Mouse (Mus musculus): ENCODE results near the gene Rpia. TPM values are rescaled to one million over a fixed set of nuclear protein-coding genes. Genes with fewer than 3 reads are reported as not detected.

The Rpia gene
- polyA plus RNA-seq, 1 experiment from 2014 or later: 2.9 TPM

GRCm38 (mm10) chr6:70815471-70815870 is 23.4 kb upstream of the Rpia start:
- Histone ChIP-seq H3K4me2 (replicated peaks) (no peak overlapping the region), H3K27ac (no peak overlapping the region), H3K36me3 (no peaks in the 10 kb centered on the region), H3K4me1 (no peaks in the 10 kb centered on the region), H3K27me3 (replicated peaks) (no peaks in the 10 kb centered on the region), H3K9me3 (no peaks in the 10 kb centered on the region), H3K4me3 (no peak overlapping the region), H3K9ac (no peak overlapping the region)
- WGBS: 82% methylated on average over 8 of the region's 8 CpGs
- no peak for ATAC-seq (ENCODE audit: low FRiP score, low read depth)

- no peak overlapping the region for H3K4me3 ChIP-seq
- no peak overlapping the region for H3K27ac ChIP-seq
- no peaks in the 10 kb centered on the region for H3K4me1 ChIP-seq
- WGBS: 88% methylated on average over 4 of the region's 4 CpGs
- no peaks in the 10 kb centered on the region for H3K36me3 ChIP-seq
- no peak overlapping the region for H3K9ac ChIP-seq
- no peak for ATAC-seq (ENCODE audit: low FRiP score, low read depth)
- no peak overlapping the region for H3K4me2 ChIP-seq (replicated peaks)
- no peaks in the 10 kb centered on the region for H3K27me3 ChIP-seq (replicated peaks)
- no peaks in the 10 kb centered on the region for H3K9me3 ChIP-seq
These were observed 22.6 kb upstream of the Rpia start for GRCm38 (mm10) chr6:70814629-70814950.

- H3K9me3 ChIP-seq: no peaks in the 10 kb centered on the region
- H3K4me3 ChIP-seq: no peak overlapping the region
- no peak overlapping the region for H3K27ac ChIP-seq
- no peaks in the 10 kb centered on the region for H3K27me3 ChIP-seq (replicated peaks)
- H3K9ac ChIP-seq: no peak overlapping the region
- no peaks in the 10 kb centered on the region for H3K36me3 ChIP-seq
- WGBS: 90% methylated on average over 18 of the region's 18 CpGs
- no peaks in the 10 kb centered on the region for H3K4me1 ChIP-seq
- ATAC-seq (ENCODE audit: low FRiP score, low read depth): no peak
- no peak overlapping the region for H3K4me2 ChIP-seq (replicated peaks)
These were observed 22.0 kb upstream of the Rpia start for GRCm38 (mm10) chr6:70813921-70814628.

GRCm38 (mm10) chr6:70812526-70812895 is 20.5 kb upstream of the Rpia start:
- WGBS: 58% methylated on average over 4 of the region's 4 CpGs
- no peaks in the 10 kb centered on the region for H3K4me1 ChIP-seq
- no peak overlapping the region for H3K9ac ChIP-seq
- no peaks in the 10 kb centered on the region for H3K36me3 ChIP-seq
- H3K4me3 ChIP-seq: no peak overlapping the region
- H3K9me3 ChIP-seq: no peaks in the 10 kb centered on the region
- no peaks in the 10 kb centered on the region for H3K27me3 ChIP-seq (replicated peaks)
- no peak overlapping the region for H3K27ac ChIP-seq
- no peak for ATAC-seq (ENCODE audit: low FRiP score, low read depth)
- H3K4me2 ChIP-seq (replicated peaks): no peak overlapping the region

DNA sequence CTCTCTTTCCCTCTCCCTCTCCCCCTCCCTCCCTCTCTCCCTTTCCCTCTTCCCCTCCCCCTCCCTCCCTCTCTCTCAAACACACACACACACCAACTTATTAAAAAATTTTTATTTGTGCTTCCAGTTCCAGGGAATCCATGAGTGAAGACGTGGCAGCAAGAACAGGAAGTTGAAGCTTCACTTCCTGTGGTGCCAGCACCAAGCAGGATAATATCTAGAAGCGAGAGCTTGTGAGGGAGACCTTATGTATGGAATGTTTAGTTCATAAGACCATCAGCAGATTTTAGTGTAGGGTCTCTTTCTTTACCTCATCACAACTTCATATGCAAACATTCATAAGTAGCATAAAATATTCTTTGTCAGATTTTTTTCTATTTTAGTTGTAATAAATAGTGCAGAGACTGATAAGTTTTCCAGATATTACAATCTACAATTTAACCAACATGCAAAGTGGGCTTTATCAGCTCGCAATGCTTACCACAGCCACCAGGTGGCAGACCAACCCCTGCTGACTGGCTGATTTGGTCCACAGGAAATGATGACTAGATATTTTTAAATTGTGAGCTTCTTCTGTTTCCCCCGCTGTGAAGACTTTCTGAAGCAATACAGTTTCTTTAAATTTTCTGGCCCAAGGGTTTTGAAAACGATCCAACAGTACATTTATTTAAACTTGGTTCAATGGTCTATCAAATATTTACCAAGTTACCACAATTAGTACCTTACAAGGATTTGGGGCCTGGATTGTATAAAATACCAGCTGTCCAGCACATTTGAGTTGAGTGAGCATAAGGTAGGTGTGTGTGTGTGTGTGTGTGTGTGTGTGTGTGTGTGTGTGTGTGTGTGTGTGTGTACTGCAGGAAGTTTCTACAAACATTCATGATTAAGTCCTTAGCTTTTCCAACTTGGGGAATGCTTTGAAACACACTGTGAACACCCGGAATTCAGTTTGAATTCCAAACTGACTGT is 19.8 kb upstream of the Rpia start:
- H3K27ac ChIP-seq: no peak overlapping the region
- no peak overlapping the region for H3K9ac ChIP-seq
- no peaks in the 10 kb centered on the region for H3K4me1 ChIP-seq
- H3K27me3 ChIP-seq (replicated peaks): no peaks in the 10 kb centered on the region
- no peak for ATAC-seq (ENCODE audit: low FRiP score, low read depth)
- whole genome bisulfite sequencing: 23% methylated on average over 6 of the region's 6 CpGs
- no peaks in the 10 kb centered on the region for H3K36me3 ChIP-seq
- H3K4me2 ChIP-seq (replicated peaks): no peak overlapping the region
- no peak overlapping the region for H3K4me3 ChIP-seq
- no peaks in the 10 kb centered on the region for H3K9me3 ChIP-seq

GRCm38 (mm10) chr6:70810524-70810923 is 18.5 kb upstream of the Rpia start:
- H3K27ac ChIP-seq: no peak overlapping the region
- no peaks in the 10 kb centered on the region for H3K27me3 ChIP-seq (replicated peaks)
- no peak overlapping the region for H3K4me2 ChIP-seq (replicated peaks)
- WGBS: 91% methylated on average over 1 of the region's 1 CpGs
- no peak overlapping the region for H3K4me3 ChIP-seq
- H3K4me1 ChIP-seq: 0 out of 2 replicates have a peak, but pooled peaks cover 3% of the 10 kb centered on the region
- H3K9ac ChIP-seq: no peak overlapping the region
- no peaks in the 10 kb centered on the region for H3K36me3 ChIP-seq
- ATAC-seq (ENCODE audit: low FRiP score, low read depth): no peak
- H3K9me3 ChIP-seq: no peaks in the 10 kb centered on the region

GRCm38 (mm10) chr6:70806514-70806912 is 14.5 kb upstream of the Rpia start:
- no peak overlapping the region for H3K27ac ChIP-seq
- ATAC-seq (ENCODE audit: low FRiP score, low read depth): peak; percentile 13
- H3K27me3 ChIP-seq (replicated peaks): no peaks in the 10 kb centered on the region
- no peaks in the 10 kb centered on the region for H3K9me3 ChIP-seq
- 0 out of 2 replicates have a peak, but pooled peaks cover 3% of the 10 kb centered on the region for H3K4me1 ChIP-seq
- H3K4me2 ChIP-seq (replicated peaks): peak overlapping the region; percentile 14; the same call in 1 of the 2 replicates
- WGBS: 63% methylated on average over 1 of the region's 1 CpGs
- H3K4me3 ChIP-seq: no peak overlapping the region
- H3K36me3 ChIP-seq: no peaks in the 10 kb centered on the region
- H3K9ac ChIP-seq: no peak overlapping the region

- Histone ChIP-seq H3K36me3 (no peaks in the 10 kb centered on the region), H3K9ac (no peak overlapping the region), H3K27me3 (replicated peaks) (no peaks in the 10 kb centered on the region), H3K27ac (no peak overlapping the region), H3K9me3 (no peaks in the 10 kb centered on the region), H3K4me2 (replicated peaks) (peak overlapping the region; percentile 14), H3K4me1 (0 out of 2 replicates have a peak, but pooled peaks cover 3% of the 10 kb centered on the region), H3K4me3 (no peak overlapping the region)
- peak; percentile 74 for ATAC-seq (ENCODE audit: low FRiP score, low read depth)
- 11% methylated on average over 13 of the region's 13 CpGs for WGBS
These were observed 13.9 kb upstream of the Rpia start for GRCm38 (mm10) chr6:70805820-70806513.

DNA sequence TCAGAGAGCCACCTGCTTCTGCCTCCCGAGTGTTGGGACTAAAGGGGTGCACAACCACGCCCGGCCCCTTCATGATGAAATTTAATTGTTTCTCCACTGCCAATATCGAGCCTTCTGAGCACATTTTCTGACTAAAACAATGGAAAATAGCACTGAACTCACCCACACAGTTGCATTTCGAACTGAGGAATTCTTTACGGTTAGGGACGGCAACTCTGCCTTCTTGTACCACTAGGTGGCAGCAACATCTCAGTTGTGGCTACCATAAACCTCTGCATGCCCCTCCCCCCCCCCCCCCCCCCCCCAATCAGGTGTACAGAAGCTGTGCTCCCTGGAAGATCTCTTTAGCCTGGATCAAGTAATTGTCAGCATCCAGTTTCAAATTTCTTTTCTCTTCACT is 13.2 kb upstream of the Rpia start:
- peak; percentile 65 for ATAC-seq (ENCODE audit: low FRiP score, low read depth)
- Histone ChIP-seq H3K27ac (no peak overlapping the region), H3K4me3 (no peak overlapping the region), H3K9me3 (no peaks in the 10 kb centered on the region), H3K9ac (no peak overlapping the region), H3K27me3 (replicated peaks) (no peaks in the 10 kb centered on the region), H3K36me3 (no peaks in the 10 kb centered on the region), H3K4me2 (replicated peaks) (peak overlapping the region; percentile 31), H3K4me1 (0 out of 2 replicates have a peak, but pooled peaks cover 3% of the 10 kb centered on the region)
- WGBS: 17% methylated on average over 7 of the region's 7 CpGs

DNA sequence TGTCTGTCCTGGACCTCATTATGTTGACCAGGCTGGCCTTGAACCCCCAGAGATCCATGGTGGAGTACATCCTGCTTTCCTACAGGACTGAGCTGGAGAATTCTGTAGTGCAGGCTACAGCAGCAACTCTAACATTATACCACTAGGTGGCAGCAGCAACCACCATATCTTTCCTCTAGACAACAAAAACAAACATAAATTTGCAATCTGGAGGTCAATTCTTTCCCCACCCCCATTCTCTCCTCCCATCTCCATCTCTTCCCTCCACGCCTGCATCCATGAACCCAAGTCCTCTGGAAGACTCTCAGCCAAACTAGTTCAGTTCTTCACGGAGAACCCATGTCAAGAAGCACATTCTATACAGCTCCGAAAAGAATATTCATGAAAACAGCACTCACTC is 12.6 kb upstream of the Rpia start:
- 27% methylated on average over 3 of the region's 3 CpGs for WGBS
- Histone ChIP-seq H3K9ac (no peak overlapping the region), H3K9me3 (no peaks in the 10 kb centered on the region), H3K27ac (no peak overlapping the region), H3K4me1 (0 out of 2 replicates have a peak, but pooled peaks cover 3% of the 10 kb centered on the region), H3K4me3 (no peak overlapping the region), H3K27me3 (replicated peaks) (no peaks in the 10 kb centered on the region), H3K36me3 (no peaks in the 10 kb centered on the region), H3K4me2 (replicated peaks) (peak overlapping the region; percentile 31; the same call in 1 of the 2 replicates)
- ATAC-seq (ENCODE audit: low FRiP score, low read depth): peak; percentile 19; the same call in 1 of the 2 replicates

GRCm38 (mm10) chr6:70797581-70798251 is 5.7 kb upstream of the Rpia start:
- Histone ChIP-seq H3K9me3 (no peaks in the 10 kb centered on the region), H3K4me2 (replicated peaks) (no peak overlapping the region), H3K4me3 (no peak overlapping the region), H3K27me3 (replicated peaks) (no peaks in the 10 kb centered on the region), H3K9ac (no peak overlapping the region), H3K27ac (no peak overlapping the region), H3K4me1 (peaks cover 3% of the 10 kb centered on the region), H3K36me3 (no peaks in the 10 kb centered on the region)
- WGBS: 25% methylated on average over 9 of the region's 9 CpGs
- ATAC-seq (ENCODE audit: low FRiP score, low read depth): no peak

All from neural tube, embryonic 12.5 days (tissue).